Mouse (Mus musculus) lung, postnatal 4 days (tissue): ENCODE data around the gene Stard10.
A peak's percentile ranks its signal among the peaks of the same experiment; 100 is the strongest.

Source experiments
- DNase-seq, 2 experiments: peaks; one replicate each; pipeline ENCODE4 v3.0.0; 2021

Stard10 gene

GRCm38 (mm10) chr7:101306841-101307240 is 10.0 kb upstream of the Stard10 start:
- no peak for DNase-seq

- DNase-seq = no peak
Observed at GRCm38 (mm10) chr7:101309985-101310326, 6.9 kb upstream of the Stard10 start.

- peak; percentile 97 to 98 for DNase-seq
Observed at GRCm38 (mm10) chr7:101310327-101311028, 6.4 kb upstream of the Stard10 start.

- no peak for DNase-seq
Observed at GRCm38 (mm10) chr7:101311061-101311460, 5.8 kb upstream of the Stard10 start.

GRCm38 (mm10) chr7:101313033-101313432 is 3.9 kb upstream of the Stard10 start:
- no peak for DNase-seq

GRCm38 (mm10) chr7:101314396-101314795 is 2.5 kb upstream of the Stard10 start:
- no peak for DNase-seq

- DNase-seq = no peak
Observed at GRCm38 (mm10) chr7:101315699-101316098, 1.2 kb upstream of the Stard10 start.

GRCm38 (mm10) chr7:101316591-101317001 is 290 bp upstream of the Stard10 start:
- DNase-seq = peak; percentile 27 to 64

GRCm38 (mm10) chr7:101318848-101319247 is 2.0 kb downstream of the Stard10 start:
- no peak for DNase-seq

GRCm38 (mm10) chr7:101319796-101320195 is 2.9 kb downstream of the Stard10 start:
- DNase-seq = no peak

GRCm38 (mm10) chr7:101320399-101321217 is 3.7 kb downstream of the Stard10 start:
- DNase-seq = peak; percentile 38 to 53

- DNase-seq = peak; percentile 65 to 70
Observed at GRCm38 (mm10) chr7:101321218-101321827, 4.4 kb downstream of the Stard10 start.

GRCm38 (mm10) chr7:101323141-101323594 is 6.3 kb downstream of the Stard10 start:
- no peak for DNase-seq

- DNase-seq = peak in 1 of 2 experiments; percentile 38
Observed at GRCm38 (mm10) chr7:101324142-101324962, 7.5 kb downstream of the Stard10 start.

- DNase-seq = no peak
Observed at GRCm38 (mm10) chr7:101326006-101326405, 9.1 kb downstream of the Stard10 start.

GRCm38 (mm10) chr7:101327263-101327662 is 10.4 kb downstream of the Stard10 start:
- DNase-seq = no peak

- DNase-seq = no peak
Observed at GRCm38 (mm10) chr7:101327786-101328185, 10.9 kb downstream of the Stard10 start.

GRCm38 (mm10) chr7:101328621-101329158 is 11.8 kb downstream of the Stard10 start:
- DNase-seq = peak in 1 of 2 experiments; percentile 38

- no peak for DNase-seq
Observed at GRCm38 (mm10) chr7:101329606-101330005, 12.7 kb downstream of the Stard10 start.

- peak in 1 of 2 experiments; percentile 45 for DNase-seq
Observed at GRCm38 (mm10) chr7:101330074-101330840, 13.4 kb downstream of the Stard10 start.

GRCm38 (mm10) chr7:101330841-101331173 is 13.9 kb downstream of the Stard10 start:
- no peak for DNase-seq
